In the genomic region with DNA sequence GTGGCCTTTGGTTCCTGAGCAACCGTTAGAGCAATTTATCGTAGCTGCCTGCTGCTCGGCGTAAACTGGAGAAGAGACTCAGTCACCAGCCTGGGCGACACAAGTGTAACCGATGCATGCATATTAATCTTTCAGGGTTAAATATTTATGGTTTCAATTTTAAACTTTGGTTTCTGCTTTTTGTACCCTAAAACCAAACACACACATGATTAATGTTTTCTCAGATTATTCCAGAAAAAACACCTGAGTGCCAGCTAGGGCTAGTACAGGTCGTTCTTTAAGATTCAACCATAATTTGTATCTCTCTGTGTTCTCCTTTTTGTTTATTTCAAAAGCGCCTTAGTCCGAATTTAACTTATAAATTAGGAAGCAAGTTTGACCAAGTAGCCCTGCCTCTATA, we compare ENCODE assay signal across 16 mouse cellular contexts.
"Had no signal": no experiment of that assay in that cellular context is flagged by ENCODE, and none has a peak within 500 bp of the region (broad histone marks: within the 10 kb centered on the region; RNA-seq: fewer than 3 reads in every experiment).

No protein-coding gene starts in this region.

- H3K9ac ChIP-seq: neural tube, embryonic 13.5 days; neural tube, embryonic 15.5 days; stomach, embryonic 15.5 days had no signal

- H3K9me3 ChIP-seq: neural tube, embryonic 15.5 days; stomach, embryonic 15.5 days had no signal

- DNase-seq: retina, postnatal 1 day; right cerebral cortex, adult 18-20 months; right cerebral cortex, postnatal 14 days; right cerebral cortex, postnatal 25 days; right cerebral cortex, postnatal 4 days; spleen, adult 18-20 months; thymus, adult 18-20 months; thymus, adult 2 months; thymus, postnatal 14 days; thymus, postnatal 25 days; thymus, postnatal 36 days; thymus, postnatal 4 days had no signal

- H3K27ac ChIP-seq: neural tube, embryonic 13.5 days; neural tube, embryonic 15.5 days; stomach, embryonic 15.5 days; stomach, postnatal 0 days had no signal

- H3K4me1 ChIP-seq: neural tube, embryonic 13.5 days; neural tube, embryonic 15.5 days; stomach, embryonic 15.5 days had no signal

- H3K4me3 ChIP-seq: neural tube, embryonic 13.5 days; neural tube, embryonic 15.5 days; stomach, embryonic 15.5 days had no signal

- H3K36me3 ChIP-seq: neural tube, embryonic 13.5 days; neural tube, embryonic 15.5 days; stomach, embryonic 15.5 days had no signal

- H3K4me2 ChIP-seq: neural tube, embryonic 13.5 days; neural tube, embryonic 15.5 days; stomach, embryonic 15.5 days had no signal

- H3K27me3 ChIP-seq: neural tube, embryonic 13.5 days; neural tube, embryonic 15.5 days; stomach, embryonic 15.5 days had no signal
